Mouse (Mus musculus) cerebellum, adult 2 months (tissue): ENCODE data around the gene Stra6l.

ENCODE experiments used
- CTCF ChIP-seq: fragments of 200-500 bp; IDR thresholded peaks from 2 replicates; pipeline ENCODE4 v1.5.1; 2011; ENCODE audit warnings: low read depth, mild to moderate bottlenecking, control low read depth, low read length, moderate library complexity, borderline replicate concordance; ENCODE audit not compliant: insufficient read depth
- POLR2A ChIP-seq: fragments of 200-500 bp; IDR thresholded peaks from 2 replicates; pipeline ENCODE4 v1.6.1; 2011; ENCODE audit warnings: low read length, control low read depth, borderline replicate concordance; ENCODE audit not compliant: insufficient read depth

DNA sequence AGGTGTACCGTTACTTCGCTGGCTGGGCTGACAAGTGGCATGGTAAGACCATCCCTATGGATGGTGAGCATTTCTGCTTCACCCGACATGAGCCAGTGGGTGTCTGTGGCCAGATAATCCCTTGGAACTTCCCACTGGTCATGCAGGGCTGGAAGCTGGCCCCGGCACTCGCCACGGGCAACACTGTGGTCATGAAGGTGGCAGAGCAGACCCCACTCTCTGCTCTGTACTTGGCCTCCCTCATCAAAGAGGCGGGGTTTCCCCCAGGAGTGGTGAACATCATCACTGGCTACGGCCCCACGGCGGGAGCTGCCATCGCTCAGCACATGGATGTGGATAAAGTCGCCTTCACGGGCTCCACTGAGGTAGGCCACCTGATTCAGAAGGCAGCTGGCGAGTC lies 45.6 kb upstream of the Stra6l start:
- TF ChIP-seq POLR2A = no peak
- TF ChIP-seq CTCF = no peak
